Comparison of ENCODE assay signal across 8 mouse cellular contexts in the genomic region with DNA sequence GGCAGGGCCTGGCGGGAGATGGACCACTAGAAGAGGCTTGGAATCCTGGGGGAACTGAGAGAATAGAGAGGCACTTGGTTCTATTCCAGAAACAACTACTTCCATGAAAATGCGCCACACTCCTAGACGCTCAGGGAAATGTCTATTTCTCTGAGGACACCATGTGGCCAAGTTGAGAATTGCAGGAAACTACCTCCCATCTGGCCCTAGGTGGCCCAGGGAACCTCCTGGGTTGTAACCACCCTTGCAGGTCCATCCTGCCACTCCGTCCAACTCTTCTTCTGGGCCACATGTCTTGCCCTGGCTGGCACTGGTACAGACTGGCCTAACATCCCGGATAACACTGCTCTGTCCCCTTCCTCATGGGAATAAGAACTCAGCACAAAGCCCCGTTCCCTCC. TPM values are rescaled to one million over a fixed set of nuclear protein-coding genes. Genes with fewer than 3 reads are reported as not detected.
DNase-seq lines count a peak whose midpoint lies in the region; ATAC-seq and TF ChIP-seq lines count a peak whose summit lies in the region.

No protein-coding gene starts in this region.

- H3K4me1 ChIP-seq in kidney, adult 2 months (ENCODE audit: control insufficient read depth, insufficient read depth, low read length), result peaks cover 10% of the 10 kb centered on the region
- H3K4me1 ChIP-seq in limb, embryonic 10.5 days, result peaks cover 17% of the 10 kb centered on the region
- H3K4me1 ChIP-seq in midbrain, postnatal 0 days (ENCODE audit: insufficient read depth, low read length), result no peaks in the 10 kb centered on the region
- H3K4me1 ChIP-seq in stomach, embryonic 14.5 days (ENCODE audit: control insufficient read depth, insufficient read depth, low read length), result no peaks in the 10 kb centered on the region

- no peak for TF ChIP-seq POLR2A in kidney, adult 2 months (IDR thresholded peaks at IDR 0.05; ENCODE audit: low read depth, low read length)

- no peaks in the 10 kb centered on the region for H3K27me3 ChIP-seq in kidney, adult 2 months (replicated peaks; ENCODE audit: control insufficient read depth, insufficient read depth, low read length)
- H3K27me3 ChIP-seq in limb, embryonic 10.5 days (ENCODE audit: low read depth, poor library complexity, severe bottlenecking), result peaks cover 46% of the 10 kb centered on the region
- peaks cover 5% of the 10 kb centered on the region; the same call in 1 of the 2 replicates for H3K27me3 ChIP-seq in midbrain, postnatal 0 days (ENCODE audit: insufficient read depth, low read length)
- H3K27me3 ChIP-seq in stomach, embryonic 14.5 days (ENCODE audit: control insufficient read depth, insufficient read depth, low read length), result peaks cover 1% of the 10 kb centered on the region; the same call in 1 of the 2 replicates

- ATAC-seq in midbrain, postnatal 0 days (ENCODE audit: low FRiP score), result no peak
- ATAC-seq in stomach, embryonic 14.5 days (ENCODE audit: insufficient number of reproducible peaks, insufficient read depth, low FRiP score, low read depth), result peak; percentile 77; the same call in 1 of the 2 replicates

- no peaks in the 10 kb centered on the region for H3K36me3 ChIP-seq in kidney, adult 2 months (ENCODE audit: control insufficient read depth, insufficient read depth, low read length)
- H3K36me3 ChIP-seq in limb, embryonic 10.5 days, result no peaks in the 10 kb centered on the region
- no peaks in the 10 kb centered on the region for H3K36me3 ChIP-seq in midbrain, postnatal 0 days (ENCODE audit: insufficient read depth, low read length)
- H3K36me3 ChIP-seq in stomach, embryonic 14.5 days (ENCODE audit: control insufficient read depth, insufficient read depth, low read length), result no peaks in the 10 kb centered on the region

- H3K9ac ChIP-seq in midbrain, postnatal 0 days (replicated peaks; ENCODE audit: low read length, poor library complexity, severe bottlenecking), result no peak overlapping the region
- no peak overlapping the region for H3K9ac ChIP-seq in stomach, embryonic 14.5 days (replicated peaks; ENCODE audit: low read depth, low read length)

- no peak overlapping the region for H3K4me3 ChIP-seq in kidney, adult 2 months (ENCODE audit: insufficient read depth, low read depth, low read length)
- H3K4me3 ChIP-seq in limb, embryonic 10.5 days, result no peak overlapping the region
- H3K4me3 ChIP-seq in midbrain, postnatal 0 days (ENCODE audit: low read depth, low read length), result no peak overlapping the region
- H3K4me3 ChIP-seq in stomach, embryonic 14.5 days (ENCODE audit: low read depth, low read length), result no peak overlapping the region

- peak; percentile 45 to 74 for DNase-seq in spleen, postnatal 10 days (ENCODE audit: low spot score in 2 of 2)
- DNase-seq in spleen, adult 12 weeks (ENCODE audit: low spot score), result no peak
- DNase-seq in cerebellum, postnatal 36 days, result peak; percentile 58 to 70
- peak; percentile 52 for DNase-seq in gastrocnemius, postnatal 14 days
- DNase-seq in kidney, adult 2 months, result peak; percentile 79
- peak; percentile 63 for DNase-seq in limb, embryonic 10.5 days (ENCODE audit: low spot score)
- DNase-seq in midbrain, postnatal 0 days (ENCODE audit: low spot score), result peak; percentile 71

- H3K27ac ChIP-seq in kidney, adult 2 months (ENCODE audit: insufficient read depth, low read depth, low read length), result no peak overlapping the region
- no peak overlapping the region for H3K27ac ChIP-seq in limb, embryonic 10.5 days
- no peak overlapping the region for H3K27ac ChIP-seq in midbrain, postnatal 0 days (ENCODE audit: low read depth, low read length)
- H3K27ac ChIP-seq in stomach, embryonic 14.5 days (ENCODE audit: low read length), result no peak overlapping the region

- H3K9me3 ChIP-seq in limb, embryonic 10.5 days (replicated peaks), result no peaks in the 10 kb centered on the region
- H3K9me3 ChIP-seq in midbrain, postnatal 0 days (ENCODE audit: low read length), result no peaks in the 10 kb centered on the region
- no peaks in the 10 kb centered on the region for H3K9me3 ChIP-seq in stomach, embryonic 14.5 days (ENCODE audit: control insufficient read depth, low read depth, low read length)

- intact Hi-C loops in gastrocnemius, postnatal 14 days (cut with DNase I; ENCODE audit: low total_unique reads), result no loop called here

- WGBS in kidney, adult 2 months, result 20% methylated on average over 6 of the region's 6 CpGs
- 23% methylated on average over 6 of the region's 6 CpGs for WGBS in limb, embryonic 10.5 days
- 19% methylated on average over 6 of the region's 6 CpGs for WGBS in midbrain, postnatal 0 days
- WGBS in stomach, embryonic 14.5 days, result 27% methylated on average over 6 of the region's 6 CpGs

- peak; percentile 76 for TF ChIP-seq CTCF in kidney, adult 2 months (conservative IDR thresholded peaks at IDR 0.05; ENCODE audit: insufficient read depth, insufficient read length, low read depth, low read length)
- TF ChIP-seq CTCF in midbrain, postnatal 0 days (IDR thresholded peaks at IDR 0.05), result peak; percentile 75

- H3K4me2 ChIP-seq in midbrain, postnatal 0 days (ENCODE audit: low read depth, low read length, poor library complexity, severe bottlenecking), result no peak overlapping the region
- H3K4me2 ChIP-seq in stomach, embryonic 14.5 days (replicated peaks; ENCODE audit: low read depth, low read length), result no peak overlapping the region

RNA-seq across cellular contexts. Expression of a gene that starts 7.3 kb away (rescaled TPM):
- not detected for total RNA-seq in gastrocnemius, postnatal 14 days (2021)
- polyA plus RNA-seq in kidney, adult 2 months (2012; rRNA removed), result 0.07 TPM in 1 of 2 replicates, not detected in the other
- polyA plus RNA-seq in limb, embryonic 10.5 days (2016; fragmentation: Nextera tagmentation; extraction: Ambion mirVana), result not detected in 2 replicates
- 0.27 TPM in 1 of 2 replicates, not detected in the other for total RNA-seq in midbrain, postnatal 0 days (2014; rRNA removed)
- polyA plus RNA-seq in midbrain, postnatal 0 days (2015; fragmentation: Nextera tagmentation; extraction: Ambion mirVana), result 0.69 and 0.86 TPM in 2 replicates
- not detected in 2 replicates for polyA plus RNA-seq in stomach, embryonic 14.5 days (2014; fragmentation: Nextera tagmentation; extraction: Ambion mirVana)

RNA-seq across cellular contexts. Expression of a gene that starts 24.2 kb away (rescaled TPM):
- total RNA-seq in gastrocnemius, postnatal 14 days (2021), result not detected
- polyA plus RNA-seq in kidney, adult 2 months (2012; rRNA removed), result 0.28 and 0.35 TPM in 2 replicates
- polyA plus RNA-seq in limb, embryonic 10.5 days (2016; fragmentation: Nextera tagmentation; extraction: Ambion mirVana), result 0.21 TPM in 1 of 2 replicates, not detected in the other
- 0.52 and 0.88 TPM in 2 replicates for total RNA-seq in midbrain, postnatal 0 days (2014; rRNA removed)
- 1.4 and 1.5 TPM in 2 replicates for polyA plus RNA-seq in midbrain, postnatal 0 days (2015; fragmentation: Nextera tagmentation; extraction: Ambion mirVana)
- polyA plus RNA-seq in stomach, embryonic 14.5 days (2014; fragmentation: Nextera tagmentation; extraction: Ambion mirVana), result 0.55 and 1.2 TPM in 2 replicates

RNA-seq across cellular contexts. Expression of a gene that starts 43.3 kb away (rescaled TPM):
- total RNA-seq in gastrocnemius, postnatal 14 days (2021), result not detected
- polyA plus RNA-seq in kidney, adult 2 months (2012; rRNA removed), result 1.1 TPM in 2 replicates
- 0.19 and 0.35 TPM in 2 replicates for polyA plus RNA-seq in limb, embryonic 10.5 days (2016; fragmentation: Nextera tagmentation; extraction: Ambion mirVana)
- 0.19 and 0.27 TPM in 2 replicates for total RNA-seq in midbrain, postnatal 0 days (2014; rRNA removed)
- 0.32 TPM in 1 of 2 replicates, not detected in the other for polyA plus RNA-seq in midbrain, postnatal 0 days (2015; fragmentation: Nextera tagmentation; extraction: Ambion mirVana)
- 0.14 and 0.50 TPM in 2 replicates for polyA plus RNA-seq in stomach, embryonic 14.5 days (2014; fragmentation: Nextera tagmentation; extraction: Ambion mirVana)

RNA-seq across cellular contexts. Expression of a gene that starts 43.4 kb away (rescaled TPM):
- 1 to 10 TPM; 4.9 to 5.4 TPM for total RNA-seq in gastrocnemius, postnatal 14 days (2021)
- polyA plus RNA-seq in kidney, adult 2 months (2012; rRNA removed), result 40.6 and 41.0 TPM in 2 replicates
- polyA plus RNA-seq in limb, embryonic 10.5 days (2016; fragmentation: Nextera tagmentation; extraction: Ambion mirVana), result 6.6 and 11.3 TPM in 2 replicates
- total RNA-seq in midbrain, postnatal 0 days (2014; rRNA removed), result 3.4 and 3.6 TPM in 2 replicates
- 11.9 and 12.3 TPM in 2 replicates for polyA plus RNA-seq in midbrain, postnatal 0 days (2015; fragmentation: Nextera tagmentation; extraction: Ambion mirVana)
- 11.0 and 11.5 TPM in 2 replicates for polyA plus RNA-seq in stomach, embryonic 14.5 days (2014; fragmentation: Nextera tagmentation; extraction: Ambion mirVana)

RNA-seq across cellular contexts. Expression of a gene that starts 53.6 kb away (rescaled TPM):
- 1 to 10 TPM in 1 of 2 experiments, under 1 TPM in 1; 0.49 to 4.4 TPM for total RNA-seq in gastrocnemius, postnatal 14 days (2021)
- 58.4 and 72.2 TPM in 2 replicates for polyA plus RNA-seq in kidney, adult 2 months (2012; rRNA removed)
- polyA plus RNA-seq in limb, embryonic 10.5 days (2016; fragmentation: Nextera tagmentation; extraction: Ambion mirVana), result not detected in 2 replicates
- 0.14 and 0.44 TPM in 2 replicates for total RNA-seq in midbrain, postnatal 0 days (2014; rRNA removed)
- 0.23 and 0.33 TPM in 2 replicates for polyA plus RNA-seq in midbrain, postnatal 0 days (2015; fragmentation: Nextera tagmentation; extraction: Ambion mirVana)
- polyA plus RNA-seq in stomach, embryonic 14.5 days (2014; fragmentation: Nextera tagmentation; extraction: Ambion mirVana), result not detected in 2 replicates
